Mouse (Mus musculus) cerebellum, adult 2 months (tissue): ENCODE measurements around the gene Adgrl2.

ENCODE experiments used
- CTCF ChIP-seq: fragments of 200-500 bp; IDR thresholded peaks from 2 replicates; pipeline ENCODE4 v1.5.1; 2011; ENCODE audit warnings: low read depth, mild to moderate bottlenecking, control low read depth, low read length, moderate library complexity, borderline replicate concordance; ENCODE audit not compliant: insufficient read depth
- POLR2A ChIP-seq: fragments of 200-500 bp; IDR thresholded peaks from 2 replicates; pipeline ENCODE4 v1.6.1; 2011; ENCODE audit warnings: low read length, control low read depth, borderline replicate concordance; ENCODE audit not compliant: insufficient read depth

DNA sequence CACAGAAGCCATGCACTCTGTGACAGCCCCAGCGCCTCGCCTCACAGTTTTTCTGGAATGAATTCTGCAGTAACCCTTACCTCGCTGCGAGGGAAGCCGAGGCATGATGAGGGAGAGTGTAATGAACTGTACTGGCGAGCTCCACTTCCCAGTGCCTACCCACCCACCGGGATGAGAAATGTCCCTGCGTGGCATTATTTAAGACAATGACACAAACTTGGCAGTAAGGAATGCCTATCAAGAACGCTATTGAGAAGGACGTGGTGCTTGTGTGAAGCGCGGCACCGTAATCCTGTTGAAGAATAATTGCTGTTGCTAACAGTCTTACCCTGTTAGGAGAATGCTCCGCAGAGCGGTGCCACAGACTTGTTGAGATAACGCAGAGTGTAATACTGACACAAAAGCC lies 13.2 kb downstream of the Adgrl2 start:
- TF ChIP-seq CTCF (no peak), POLR2A (no peak)
